Mouse (Mus musculus) 3134 (cell line): ENCODE results near the gene Baz2a.
"Not testable (repeated sequence)": the region's sequence is repeated elsewhere in the genome, so short reads cannot be mapped to it uniquely, and the experiment has no call there.

ENCODE experiments used
- DNase-seq: peaks from one replicate; pipeline ENCODE4 v3.0.0-alpha.2; 2011; ENCODE audit warnings: low spot score; ENCODE audit not compliant: insufficient read length; ENCODE audit errors: extremely low read depth

Baz2a gene

DNA sequence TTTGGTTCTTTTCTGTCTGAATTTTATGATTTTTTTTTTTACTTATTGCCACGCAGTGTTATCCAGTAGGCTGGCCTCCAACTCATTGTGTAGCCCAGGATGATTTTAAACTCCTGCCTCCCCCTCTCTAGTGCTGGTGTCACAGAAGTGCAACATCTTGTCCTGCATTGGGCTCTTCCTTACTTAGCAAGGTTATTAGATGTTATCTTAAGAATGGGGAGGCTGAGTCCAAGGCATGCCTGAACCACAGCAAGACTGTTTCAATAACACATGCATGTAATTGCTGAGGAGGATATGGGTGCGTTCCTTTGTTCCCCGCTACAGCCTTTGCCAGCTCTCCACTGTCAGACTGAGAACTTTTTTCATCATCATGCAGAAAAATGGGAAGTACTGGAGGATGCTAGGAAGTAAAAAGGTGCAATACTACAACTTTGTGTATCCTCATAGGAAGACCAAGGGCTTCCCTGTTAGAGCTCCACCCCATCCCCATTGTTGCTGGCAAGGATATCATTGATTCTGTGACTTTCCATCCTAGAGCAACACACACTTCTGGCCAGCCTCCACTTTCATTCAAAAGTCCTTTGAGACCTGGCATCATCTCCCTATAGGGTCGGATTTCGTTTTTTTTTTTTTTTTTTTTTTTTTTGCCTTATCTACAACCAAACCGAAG lies 9.4 kb upstream of the Baz2a start:
- no peak for DNase-seq

DNA sequence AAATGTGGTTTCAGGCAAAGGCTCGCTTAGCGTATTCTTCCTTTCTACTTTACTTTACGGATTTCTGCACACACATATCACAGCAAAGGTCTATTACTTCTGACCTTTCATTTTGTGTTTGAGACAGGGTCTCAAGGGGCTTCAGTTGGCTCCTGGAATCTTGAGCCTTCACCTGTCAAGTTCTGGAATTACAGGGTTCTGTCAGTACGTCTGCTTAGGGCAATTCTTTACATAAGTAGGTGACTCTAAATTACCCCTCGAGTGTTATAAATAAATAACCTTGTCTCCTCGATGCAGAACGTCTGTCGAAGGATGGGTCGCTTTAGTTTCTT lies 8.9 kb upstream of the Baz2a start:
- DNase-seq = no peak

DNA sequence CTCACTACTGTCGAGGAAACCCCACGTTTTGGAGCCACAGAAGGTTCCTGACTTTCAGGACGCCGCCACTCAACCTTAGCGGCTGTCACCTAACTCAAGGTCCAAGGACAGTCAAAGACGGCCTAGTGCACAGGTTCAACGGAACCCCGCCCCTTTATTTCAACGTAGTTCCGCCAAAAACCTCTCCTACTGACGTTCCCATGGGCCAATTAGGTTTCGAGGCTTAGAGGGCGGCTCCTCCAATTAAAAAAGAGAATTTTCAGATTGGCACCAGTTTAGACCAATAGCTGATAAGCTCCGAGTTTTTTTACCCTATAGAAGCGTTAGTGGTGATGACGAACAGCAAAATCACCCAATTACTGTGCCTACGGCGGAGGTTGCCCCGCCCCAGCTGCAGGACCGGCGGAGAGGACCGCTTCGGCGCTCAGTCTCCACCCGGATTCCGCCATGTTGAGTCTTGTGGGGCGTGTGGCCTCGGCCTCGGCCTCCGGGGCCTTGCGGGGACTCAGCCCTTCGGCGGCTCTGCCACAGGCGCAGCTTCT lies 8.4 kb upstream of the Baz2a start, which contains the start of gene Atp5b:
Gene Atp5b (plus strand): TSS at position 394 of the 542 bp plus-strand sequence.
- DNase-seq = peak; percentile 94

DNA sequence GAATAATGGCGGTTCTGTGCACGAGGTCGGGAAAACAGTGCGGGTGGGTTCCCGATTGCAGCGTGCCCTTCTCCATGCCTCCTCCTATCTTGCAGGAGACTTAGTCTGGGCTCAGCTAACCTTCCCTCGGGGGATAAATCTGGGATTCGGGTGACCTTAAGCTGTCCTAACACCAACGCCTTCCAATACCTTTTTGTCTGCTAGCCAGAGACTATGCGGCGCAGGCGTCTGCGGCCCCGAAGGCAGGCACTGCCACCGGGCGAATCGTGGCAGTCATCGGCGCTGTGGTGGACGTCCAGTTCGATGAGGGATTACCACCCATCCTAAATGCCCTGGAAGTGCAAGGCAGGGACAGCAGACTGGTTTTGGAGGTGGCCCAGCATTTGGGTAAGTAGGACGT lies 7.7 kb upstream of the Baz2a start:
- DNase-seq = peak; percentile 44

DNA sequence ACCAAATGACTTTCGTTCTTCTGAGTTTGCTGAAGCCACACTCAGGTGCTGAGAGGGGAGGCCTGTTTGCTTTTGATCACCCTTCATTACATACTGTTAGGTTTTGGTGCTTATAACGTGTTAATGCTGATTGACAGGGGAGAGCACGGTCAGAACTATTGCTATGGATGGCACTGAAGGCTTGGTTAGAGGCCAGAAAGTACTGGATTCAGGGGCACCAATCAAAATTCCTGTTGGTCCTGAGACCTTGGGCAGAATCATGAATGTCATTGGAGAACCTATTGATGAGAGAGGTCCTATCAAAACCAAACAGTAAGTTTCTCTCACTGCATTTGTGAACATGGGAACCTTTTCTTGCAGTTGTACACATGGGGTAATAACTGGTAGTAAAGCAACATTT lies 7.2 kb upstream of the Baz2a start:
- DNase-seq = no peak

DNA sequence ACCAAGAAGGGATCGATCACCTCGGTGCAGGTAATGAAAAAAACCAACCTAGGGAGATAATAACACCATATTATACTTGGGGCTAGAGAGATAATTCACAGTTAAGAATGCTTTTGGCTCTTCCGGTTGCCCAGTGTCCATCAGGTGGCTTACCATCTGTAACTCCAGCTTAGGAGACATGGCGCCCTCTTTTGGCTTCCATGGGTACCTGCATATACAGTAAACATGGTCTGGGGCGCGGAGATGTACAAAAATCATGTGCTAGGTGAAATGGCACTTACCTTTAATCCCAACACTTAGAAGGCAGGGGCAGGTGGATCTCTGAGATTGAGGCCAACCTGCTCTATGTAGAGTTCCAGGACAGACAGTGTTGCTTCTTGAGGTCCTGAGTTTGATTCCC lies 5.0 kb upstream of the Baz2a start:
- no peak for DNase-seq

DNA sequence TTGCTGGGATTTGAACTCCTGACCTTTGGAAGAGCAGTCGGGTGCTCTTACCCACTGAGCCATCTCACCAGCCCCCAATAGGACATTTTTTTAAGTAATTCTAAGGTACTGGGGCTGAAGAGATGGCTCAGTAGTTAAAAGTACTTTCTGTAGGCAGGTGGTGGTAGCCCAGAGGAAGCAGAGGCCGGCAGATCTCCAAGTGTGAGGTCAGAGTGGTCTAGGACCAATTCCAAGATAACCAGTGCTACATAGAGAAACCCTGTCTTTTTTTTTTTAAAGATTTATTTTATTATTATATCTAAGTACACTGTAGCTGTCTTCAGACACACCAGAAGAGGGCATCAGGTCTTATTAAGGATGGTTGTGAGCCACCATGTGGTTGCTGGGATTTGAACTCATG lies 4.2 kb upstream of the Baz2a start:
- DNase-seq = not testable (repeated sequence)

DNA sequence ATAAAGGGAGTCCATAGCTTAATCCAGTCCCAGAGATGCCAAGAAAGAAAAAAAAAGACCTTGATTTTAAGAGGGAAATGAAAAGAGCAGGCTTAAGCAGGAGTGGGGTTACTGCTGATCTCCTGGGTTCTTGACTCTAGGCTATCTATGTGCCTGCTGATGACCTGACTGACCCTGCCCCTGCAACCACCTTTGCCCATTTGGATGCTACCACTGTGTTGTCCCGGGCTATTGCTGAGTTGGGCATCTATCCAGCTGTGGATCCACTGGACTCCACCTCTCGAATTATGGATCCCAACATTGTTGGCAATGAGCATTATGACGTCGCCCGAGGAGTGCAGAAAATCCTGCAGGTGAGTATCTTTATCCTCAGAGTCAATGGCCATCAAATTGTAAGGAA lies 3.2 kb upstream of the Baz2a start:
- DNase-seq = no peak

DNA sequence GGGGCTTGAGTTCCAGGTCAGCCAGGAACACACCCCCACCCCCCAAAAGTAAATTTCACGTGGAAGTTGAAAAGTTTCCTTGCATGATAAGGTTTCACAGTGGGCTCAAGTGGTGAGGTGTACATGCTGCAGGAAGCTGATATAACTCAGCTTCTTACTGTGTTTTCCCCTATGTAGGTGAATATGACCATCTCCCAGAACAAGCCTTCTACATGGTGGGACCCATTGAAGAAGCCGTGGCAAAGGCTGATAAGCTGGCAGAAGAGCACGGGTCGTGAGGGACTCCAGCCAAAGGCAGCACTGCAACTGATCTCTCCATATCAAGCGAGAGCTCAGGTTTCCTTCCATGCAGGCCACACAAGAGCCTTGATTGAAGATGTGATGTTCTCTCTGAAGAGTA lies 1.5 kb upstream of the Baz2a start:
- DNase-seq = no peak

DNA sequence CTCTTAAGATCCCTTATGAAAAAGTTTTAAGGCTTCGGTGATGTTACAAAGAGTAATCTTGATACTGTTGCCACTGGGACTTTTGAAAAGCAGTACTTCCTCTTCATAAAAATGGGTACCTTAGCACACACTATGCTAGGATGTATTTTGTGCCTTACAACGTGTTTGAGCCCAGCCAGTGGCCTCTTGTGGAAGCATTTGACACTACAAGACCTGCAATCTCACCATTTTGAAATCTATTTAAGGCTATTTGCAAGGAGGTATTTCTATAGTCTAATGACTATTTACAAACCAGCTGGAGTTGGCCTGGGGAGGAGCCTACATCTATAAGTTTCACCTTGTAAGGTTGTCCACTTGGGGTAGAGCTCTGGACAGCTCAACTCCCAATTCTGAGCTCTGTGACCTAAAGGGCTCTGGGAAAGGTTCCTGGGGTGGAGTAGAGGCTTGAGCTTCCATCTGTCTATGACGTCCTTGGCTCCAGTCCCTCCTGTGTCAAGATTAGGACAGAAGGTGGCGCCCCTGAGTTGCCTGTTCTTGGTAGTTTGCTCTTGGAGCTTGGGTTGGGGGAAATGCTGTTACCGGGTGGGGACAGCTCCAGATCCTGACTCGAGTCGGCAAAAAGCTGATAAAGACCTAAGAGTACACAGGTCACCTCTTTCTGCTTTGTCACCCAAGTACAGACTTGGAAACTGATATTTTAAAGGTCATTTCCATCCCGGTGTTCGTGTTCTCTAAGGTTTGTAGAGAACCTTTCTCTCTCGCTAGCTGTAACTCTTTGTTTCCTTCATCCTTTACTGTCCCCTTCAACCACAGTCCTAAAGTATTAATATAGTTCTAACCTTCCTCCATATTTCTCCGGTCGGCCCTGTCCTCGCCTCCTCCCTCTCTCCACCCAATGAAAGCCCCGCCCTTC lies 470 bp upstream of the Baz2a start:
- peak; percentile 63 for DNase-seq

DNA sequence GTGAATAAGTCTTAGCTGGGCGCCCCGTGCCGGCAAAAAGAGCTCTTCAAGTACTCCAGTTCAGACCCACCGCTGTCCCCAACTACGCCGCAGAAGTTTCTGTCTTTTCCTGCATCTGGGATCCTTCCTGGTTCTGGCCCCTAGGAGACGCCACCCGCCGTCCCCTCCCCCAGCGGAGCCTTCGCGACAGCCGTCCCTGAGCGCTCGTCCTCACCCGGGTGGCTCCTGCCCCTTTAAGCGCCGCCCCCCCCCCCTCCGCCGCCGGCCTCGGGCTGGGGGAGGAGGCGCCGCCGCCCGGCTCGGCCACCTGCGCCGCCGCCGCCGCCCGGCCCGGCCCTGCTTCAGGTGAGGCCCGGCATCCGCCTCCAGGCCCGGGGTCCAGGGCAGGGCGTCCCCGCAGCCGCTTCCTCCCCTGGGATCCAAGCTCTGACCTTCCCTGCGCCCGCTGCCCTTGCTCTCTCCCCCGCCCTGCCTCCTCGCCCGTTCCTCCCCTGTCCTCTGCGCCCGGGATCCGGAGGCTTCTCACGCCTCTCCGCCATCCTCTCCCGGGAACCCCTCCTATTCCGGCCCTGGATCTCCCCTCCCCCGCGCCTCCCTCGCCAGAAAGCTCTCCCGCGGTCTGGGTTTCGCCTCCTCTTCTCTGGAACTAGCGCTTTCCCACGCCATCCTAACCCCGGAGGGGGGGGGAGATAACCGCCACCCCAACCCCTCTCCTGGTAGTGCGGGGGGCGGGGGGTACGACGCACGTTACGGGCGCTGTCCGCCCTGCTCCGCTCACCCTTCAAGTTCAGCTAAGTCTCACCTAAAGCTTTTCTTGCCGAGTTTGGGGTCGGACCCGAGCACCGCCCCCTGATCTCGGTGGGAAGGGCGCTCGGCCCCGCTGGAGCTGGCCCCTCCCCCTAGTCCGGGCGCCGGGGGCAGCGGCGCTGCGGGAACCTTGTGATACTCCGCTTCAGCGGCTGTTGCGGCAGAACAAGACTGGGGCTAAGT lies 1.4 kb downstream of the Baz2a start:
- DNase-seq = peak; percentile 89

DNA sequence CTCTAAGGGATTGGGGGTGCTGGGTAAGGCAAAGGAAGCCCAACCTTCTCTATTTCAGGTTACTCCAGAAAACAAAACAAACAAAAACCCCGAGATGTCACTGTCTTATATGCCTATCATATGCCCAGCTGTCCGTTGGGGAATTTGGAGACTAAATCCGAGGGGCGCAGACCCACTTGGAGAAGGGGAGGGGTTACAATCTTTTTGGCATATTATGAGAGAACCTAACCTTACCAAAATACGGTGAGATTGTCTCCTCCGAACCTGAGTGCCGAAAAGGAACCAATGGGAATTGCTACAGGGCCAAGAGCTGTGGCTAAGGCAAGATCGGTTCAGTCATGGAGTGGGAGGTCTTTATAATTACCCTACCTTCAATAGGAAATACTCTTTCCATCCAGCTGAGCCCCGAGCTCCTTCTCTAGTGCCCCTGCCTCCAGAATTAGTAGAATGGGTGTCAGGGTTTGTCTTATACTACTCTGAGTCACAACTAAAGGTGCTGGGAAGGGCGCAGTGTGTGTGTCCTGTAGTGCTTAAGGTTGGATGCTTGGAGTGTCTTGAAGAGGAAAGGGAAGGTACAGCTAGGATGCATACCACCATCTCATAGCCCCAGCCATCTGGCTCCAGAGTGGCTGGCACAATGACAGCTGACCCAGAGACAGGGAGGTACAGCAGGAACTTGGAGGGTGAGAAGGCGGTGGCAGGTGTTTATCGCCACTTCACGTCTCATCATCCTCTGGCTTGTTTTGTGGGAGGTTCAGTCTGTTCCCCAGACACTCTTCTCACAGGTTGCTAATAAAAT lies 2.3 kb downstream of the Baz2a start:
- DNase-seq = no peak

DNA sequence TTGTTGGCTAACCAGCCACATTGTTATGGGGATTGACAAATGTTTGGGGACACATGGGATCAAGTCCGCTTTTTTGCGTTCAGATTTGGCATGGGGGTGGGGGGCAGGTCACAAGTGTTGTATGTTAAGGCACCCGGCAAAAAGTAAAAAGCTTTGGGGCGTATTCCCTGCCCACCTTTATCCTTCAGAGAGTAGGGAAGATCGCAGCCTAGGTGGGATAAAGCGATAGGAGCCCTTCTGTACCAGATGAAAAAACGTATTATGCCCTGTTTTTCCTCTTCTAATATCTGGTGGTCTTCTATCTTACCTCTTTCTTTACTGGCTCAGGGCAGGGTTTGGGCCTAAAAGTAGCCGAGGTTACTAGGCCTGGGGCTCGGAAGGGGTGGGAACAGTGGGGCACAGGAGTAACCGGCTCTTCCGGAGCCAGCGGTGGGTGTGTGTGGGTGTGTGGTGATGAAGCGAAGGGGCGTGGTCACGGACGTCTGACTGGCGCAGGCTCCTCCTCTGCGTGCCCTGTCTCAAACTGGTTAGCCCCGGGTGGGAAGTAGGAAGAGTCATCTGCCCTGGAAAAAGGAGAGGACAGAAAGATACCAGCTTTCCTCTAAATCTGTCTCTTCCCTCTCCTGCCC lies 3.1 kb downstream of the Baz2a start:
- DNase-seq = peak; percentile 90

DNA sequence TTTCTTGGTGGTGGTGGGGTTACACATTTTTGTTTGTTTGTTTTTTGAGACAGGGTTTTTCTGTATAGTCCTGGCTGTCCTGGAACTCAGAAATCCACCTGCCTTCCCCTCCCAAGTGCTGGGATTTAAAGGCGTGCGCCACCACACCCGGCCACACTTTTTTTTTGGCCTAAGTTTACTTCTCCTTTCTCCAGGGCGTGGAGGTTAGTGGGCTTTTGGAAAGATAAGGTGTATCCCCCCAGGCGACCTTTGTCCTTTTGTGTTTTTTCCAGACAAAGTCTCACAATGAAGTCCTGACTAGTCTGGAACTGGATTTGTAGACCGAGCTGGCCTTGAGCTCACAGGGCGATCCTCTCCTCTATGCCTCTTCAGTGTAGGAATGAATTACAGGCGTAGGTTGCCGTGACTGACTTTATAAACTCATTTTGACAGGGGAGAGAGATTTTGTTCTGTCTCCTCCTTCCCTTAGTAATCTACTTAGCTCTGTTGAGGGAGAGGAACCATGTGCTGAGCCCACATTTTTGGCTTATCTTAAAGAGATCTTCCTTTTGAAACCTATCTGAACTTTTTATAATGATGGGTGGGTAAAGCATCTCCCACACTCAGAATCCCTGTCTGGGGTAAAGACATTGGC lies 3.7 kb downstream of the Baz2a start:
- no peak for DNase-seq

DNA sequence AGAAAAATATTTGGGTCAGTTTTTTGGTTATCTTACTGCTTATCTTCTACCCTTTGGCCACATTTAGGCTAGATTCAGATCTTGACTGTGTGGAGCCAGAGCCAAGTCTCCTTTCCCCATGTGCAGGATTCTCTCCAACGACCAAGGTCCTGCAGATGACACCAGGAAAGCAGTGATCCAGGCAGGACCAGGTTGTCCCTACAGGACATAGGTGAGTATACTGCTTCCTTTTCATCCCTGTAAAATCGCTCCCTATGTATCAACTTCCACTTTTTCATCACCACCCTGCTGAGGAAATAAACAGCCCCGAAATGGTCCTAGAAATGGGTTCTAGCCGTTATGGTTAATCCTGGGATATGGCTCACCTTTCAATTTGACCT lies 4.9 kb downstream of the Baz2a start:
- DNase-seq = no peak

DNA sequence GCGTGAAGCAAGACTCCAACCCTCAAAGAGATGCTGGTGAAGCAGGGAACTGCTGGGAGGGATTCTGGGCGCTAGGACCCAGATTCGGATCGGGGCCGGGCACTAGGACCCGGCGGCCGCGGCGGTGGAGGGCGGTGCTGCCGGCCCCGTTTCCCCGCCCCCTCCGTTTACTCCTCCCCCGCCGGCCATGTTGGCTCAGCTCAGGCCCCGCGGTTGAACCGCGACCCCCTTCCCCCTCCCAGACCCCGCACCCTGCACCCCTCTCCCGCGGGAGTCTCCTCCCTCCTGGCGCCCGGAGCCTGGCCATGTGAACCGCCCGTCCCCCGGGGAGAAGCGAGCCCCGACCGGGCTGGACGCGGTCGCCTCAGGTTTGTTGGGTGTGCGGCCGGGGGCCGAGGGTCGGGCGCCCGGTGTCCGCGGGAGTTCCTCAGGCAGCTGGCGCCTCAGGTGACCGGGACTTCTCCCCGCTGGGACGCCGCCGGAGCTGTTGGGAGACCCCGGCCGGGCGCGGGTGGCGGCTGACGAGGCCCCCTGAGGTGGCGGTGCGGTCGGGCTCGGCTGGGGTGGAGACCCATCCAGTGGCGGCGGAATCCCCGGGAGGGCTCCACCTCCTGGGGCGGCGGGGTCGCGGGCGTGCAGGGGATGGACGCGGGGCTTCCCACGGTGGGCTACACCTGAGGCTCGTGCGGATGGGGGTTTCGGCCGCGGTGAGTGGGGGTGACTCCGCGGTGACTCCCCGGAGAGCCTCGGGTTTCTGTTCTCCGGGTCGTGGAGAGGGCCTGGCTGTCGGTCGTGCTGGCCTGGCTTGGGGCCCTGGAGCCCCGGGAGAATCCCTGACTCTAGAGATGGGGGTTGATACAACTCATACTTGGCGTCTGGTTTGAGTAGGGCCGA lies 5.6 kb downstream of the Baz2a start:
- DNase-seq = peak; percentile 82

DNA sequence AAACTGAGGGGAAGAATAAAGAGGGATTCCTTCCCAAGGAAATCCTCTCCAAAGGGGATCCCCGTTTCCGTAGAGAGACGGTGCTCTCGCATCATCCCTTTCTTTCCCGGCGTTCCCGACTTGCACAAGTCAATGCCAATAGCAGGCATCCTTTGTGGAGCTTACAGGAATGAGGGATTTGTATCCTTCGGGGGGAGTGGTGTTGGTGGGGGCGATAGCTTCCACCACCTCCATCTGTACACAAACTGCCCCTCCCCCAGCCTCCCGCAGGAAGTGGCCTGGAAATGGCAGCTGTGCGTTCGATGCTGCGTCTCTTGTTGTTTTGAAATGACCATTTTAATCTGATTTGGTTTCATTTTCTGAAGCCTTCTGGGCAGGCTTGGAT lies 6.2 kb downstream of the Baz2a start:
- DNase-seq = peak; percentile 49

DNA sequence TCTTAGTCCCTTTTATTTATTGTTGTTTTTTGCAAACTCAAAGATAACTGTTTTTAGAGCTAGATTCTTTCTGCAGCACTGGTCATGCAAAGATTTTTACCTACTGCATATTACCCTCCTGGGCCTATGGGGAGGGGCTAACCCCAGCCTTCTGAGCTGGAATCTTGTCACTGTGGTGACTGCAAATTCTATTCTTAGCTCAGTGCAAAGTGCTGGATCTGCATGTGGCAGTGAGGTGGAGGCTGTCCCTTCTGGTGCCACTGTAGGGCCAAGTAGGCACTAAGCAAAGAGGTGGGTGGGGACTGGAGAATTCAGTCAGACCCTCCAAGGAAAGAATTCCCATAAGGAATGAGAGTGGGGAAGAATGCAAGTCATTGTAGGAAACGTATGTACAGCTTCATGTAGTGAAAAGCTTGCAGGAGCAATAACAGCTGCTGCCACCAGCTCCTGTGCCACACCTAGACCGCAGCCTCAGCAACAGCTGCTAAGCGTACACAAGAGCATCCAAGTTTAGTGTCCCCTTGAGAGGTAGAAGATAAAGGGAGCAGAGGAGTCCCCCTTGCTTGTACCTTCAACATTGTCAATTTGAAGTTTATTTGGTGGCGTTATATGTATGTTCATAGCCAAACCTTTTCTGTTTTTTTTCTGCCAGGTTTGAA lies 18.9 kb downstream of the Baz2a start:
- DNase-seq = no peak
